Mouse (Mus musculus) neural tube, embryonic 11.5 days (tissue): ENCODE measurements around the gene Kank1. TPM values are rescaled to one million over a fixed set of nuclear protein-coding genes. Genes with fewer than 3 reads are reported as not detected.
A peak's percentile ranks its signal among the peaks of the same experiment; 100 is the strongest.

ENCODE experiments used
- ATAC-seq: fragments of 200-750 bp; cut with Nextera tagmentation; 2 replicates; pipeline ENCODE4 v1.8.0; 2017; ENCODE audit warnings: moderate number of reproducible peaks, mild to moderate bottlenecking, moderate TSS enrichment, moderate library complexity; ENCODE audit not compliant: insufficient read depth, low FRiP score, low TSS enrichment
- DNase-seq: peaks from one replicate; pipeline ENCODE4 v3.0.0-alpha.2; 2015; ENCODE audit warnings: low spot score
- H3K27ac ChIP-seq: fragments of 300-500 bp; sonication (generic); 2 replicates; pipeline ENCODE4 v1.5.1; 2014; ENCODE audit warnings: low read depth, mild to moderate bottlenecking, low read length
- H3K27me3 ChIP-seq: fragments of 300-500 bp; sonication (generic); 2 replicates; pipeline ENCODE4 v1.6.1; 2014; ENCODE audit warnings: mild to moderate bottlenecking, low read length, mixed read lengths; ENCODE audit not compliant: control insufficient read depth, insufficient read depth
- H3K36me3 ChIP-seq: fragments of 300-500 bp; sonication (generic); 2 replicates; pipeline ENCODE4 v1.6.1; 2014; ENCODE audit warnings: mild to moderate bottlenecking, low read length, moderate library complexity, mixed read lengths; ENCODE audit not compliant: control insufficient read depth, insufficient read depth
- H3K4me1 ChIP-seq: fragments of 300-500 bp; sonication (generic); 2 replicates; pipeline ENCODE4 v1.6.1; 2014; ENCODE audit warnings: low read length, mixed read lengths; ENCODE audit not compliant: control insufficient read depth, insufficient read depth
- H3K4me2 ChIP-seq: fragments of 300-500 bp; sonication (generic); 2 replicates; pipeline ENCODE4 v1.6.1; 2014; ENCODE audit warnings: low read depth, mild to moderate bottlenecking, moderate library complexity
- H3K4me3 ChIP-seq: fragments of 300-500 bp; sonication (generic); 2 replicates; pipeline ENCODE4 v1.5.1; 2014; ENCODE audit warnings: low read depth, low read length
- H3K9ac ChIP-seq: fragments of 300-500 bp; sonication (generic); 2 replicates; pipeline ENCODE4 v1.6.1; 2014; ENCODE audit warnings: mild to moderate bottlenecking, low read length
- H3K9me3 ChIP-seq: fragments of 300-500 bp; sonication (generic); 2 replicates; pipeline ENCODE4 v1.6.1; 2016; ENCODE audit warnings: low read length; ENCODE audit not compliant: control insufficient read depth
- WGBS: fragments of 180-500 bp; shearing (Covaris S2); extraction: QIAGEN DNeasy Blood & Tissue Kit; methylation state at CpG from one replicate; pipeline ENCODE4 v1.1.7; 2014; 5-methylcytosine and 5-hydroxymethylcytosine counted together
- polyA plus RNA-seq: library from polyadenylated mRNA; unstranded; fragments of >200 nt; fragmentation: Nextera tagmentation; extraction: Ambion mirVana; gene quantifications from 2 replicates; pipeline ENCODE4 v1.2.1, GENCODE M21; 2014

The Kank1 gene
- polyA plus RNA-seq, 1 experiment from 2014 or later = 15.3 TPM

GRCm38 (mm10) chr19:25387902-25388301, 151.1 kb downstream of the Kank1 start:
- DNase-seq (no peak), ATAC-seq (no peak)
- H3K4me2 ChIP-seq = no peak overlapping the region
- H3K9ac ChIP-seq = no peak overlapping the region
- H3K9me3 ChIP-seq = no peaks in the 10 kb centered on the region
- no peaks in the 10 kb centered on the region for H3K27me3 ChIP-seq
- no peak overlapping the region for H3K4me3 ChIP-seq
- no peaks in the 10 kb centered on the region for H3K36me3 ChIP-seq
- no peak overlapping the region for H3K27ac ChIP-seq
- WGBS = 83% methylated on average over 18 of the region's 18 CpGs
- H3K4me1 ChIP-seq = no peaks in the 10 kb centered on the region

- DNase-seq (no peak), ATAC-seq (no peak)
- H3K27me3 ChIP-seq = no peaks in the 10 kb centered on the region
- H3K4me3 ChIP-seq = no peak overlapping the region
- H3K27ac ChIP-seq = no peak overlapping the region
- 94% methylated on average over 11 of the region's 11 CpGs for WGBS
- 0 out of 2 replicates have a peak, but pooled peaks cover 3% of the 10 kb centered on the region for H3K4me1 ChIP-seq
- no peak overlapping the region for H3K9ac ChIP-seq
- H3K4me2 ChIP-seq = no peak overlapping the region
- H3K9me3 ChIP-seq = no peaks in the 10 kb centered on the region
- H3K36me3 ChIP-seq = no peaks in the 10 kb centered on the region
Observed at GRCm38 (mm10) chr19:25392135-25392534, 155.4 kb downstream of the Kank1 start.

GRCm38 (mm10) chr19:25395035-25395434, 158.3 kb downstream of the Kank1 start:
- ATAC-seq = no peak
- no peak overlapping the region for H3K4me2 ChIP-seq

GRCm38 (mm10) chr19:25396709-25397266, 160.0 kb downstream of the Kank1 start:
- Histone ChIP-seq H3K36me3 (no peaks in the 10 kb centered on the region), H3K4me1 (peaks cover 25% of the 10 kb centered on the region), H3K27ac (no peak overlapping the region), H3K9ac (no peak overlapping the region), H3K27me3 (no peaks in the 10 kb centered on the region), H3K4me2 (no peak overlapping the region), H3K9me3 (no peaks in the 10 kb centered on the region), H3K4me3 (no peak overlapping the region)
- DNase-seq (no peak), ATAC-seq (no peak)
- 92% methylated on average over 6 of the region's 6 CpGs for WGBS

More at GRCm38 (mm10) chr19:25395035-25395434, 158.3 kb downstream of the Kank1 start:
- WGBS = 50% methylated on average over 10 of the region's 10 CpGs
- Histone ChIP-seq H3K4me1 (peaks cover 14% of the 10 kb centered on the region), H3K27me3 (no peaks in the 10 kb centered on the region), H3K9ac (no peak overlapping the region), H3K36me3 (no peaks in the 10 kb centered on the region), H3K27ac (no peak overlapping the region), H3K9me3 (no peaks in the 10 kb centered on the region), H3K4me3 (no peak overlapping the region)
- DNase-seq = peak; percentile 46

- Histone ChIP-seq H3K9ac (no peak overlapping the region), H3K4me2 (peak overlapping the region; percentile 18), H3K4me3 (no peak overlapping the region), H3K27me3 (no peaks in the 10 kb centered on the region), H3K9me3 (no peaks in the 10 kb centered on the region), H3K4me1 (peaks cover 24% of the 10 kb centered on the region), H3K36me3 (no peaks in the 10 kb centered on the region), H3K27ac (no peak overlapping the region; the same call in 1 of the 2 replicates)
- 26% methylated on average over 9 of the region's 9 CpGs for WGBS
- peak; percentile 53 for DNase-seq
- no peak for ATAC-seq
Observed at GRCm38 (mm10) chr19:25399511-25400211, 162.9 kb downstream of the Kank1 start.

- Histone ChIP-seq H3K4me2 (peak overlapping the region; percentile 18; the same call in 1 of the 2 replicates), H3K27ac (peak overlapping the region; percentile 67), H3K9ac (no peak overlapping the region), H3K27me3 (no peaks in the 10 kb centered on the region), H3K4me3 (no peak overlapping the region), H3K9me3 (no peaks in the 10 kb centered on the region), H3K4me1 (peaks cover 23% of the 10 kb centered on the region), H3K36me3 (no peaks in the 10 kb centered on the region)
- peak; percentile 73 for ATAC-seq
- peak; percentile 35 for DNase-seq
- WGBS = 34% methylated on average over 13 of the region's 13 CpGs
Observed at GRCm38 (mm10) chr19:25400212-25400913, 163.6 kb downstream of the Kank1 start.

- no peaks in the 10 kb centered on the region for H3K36me3 ChIP-seq
- no peak overlapping the region for H3K27ac ChIP-seq
- H3K9me3 ChIP-seq = no peaks in the 10 kb centered on the region
- DNase-seq = no peak
- peaks cover 28% of the 10 kb centered on the region for H3K4me1 ChIP-seq
- no peak for ATAC-seq
- no peaks in the 10 kb centered on the region for H3K27me3 ChIP-seq
- no peak overlapping the region for H3K4me2 ChIP-seq
- 65% methylated on average over 8 of the region's 8 CpGs for WGBS
- no peak overlapping the region for H3K4me3 ChIP-seq
- H3K9ac ChIP-seq = no peak overlapping the region
Observed at GRCm38 (mm10) chr19:25401521-25401920, 164.7 kb downstream of the Kank1 start.

- Histone ChIP-seq H3K36me3 (0 out of 2 replicates have a peak, but pooled peaks cover 1% of the 10 kb centered on the region), H3K27ac (no peak overlapping the region), H3K27me3 (no peaks in the 10 kb centered on the region), H3K4me3 (no peak overlapping the region), H3K9me3 (no peaks in the 10 kb centered on the region), H3K9ac (no peak overlapping the region), H3K4me1 (peaks cover 26% of the 10 kb centered on the region), H3K4me2 (no peak overlapping the region)
- 85% methylated on average over 4 of the region's 4 CpGs for WGBS
- no peak for DNase-seq
- no peak for ATAC-seq
Observed at GRCm38 (mm10) chr19:25404163-25404562, 167.4 kb downstream of the Kank1 start.
